Mouse (Mus musculus) lung, postnatal 0 days (tissue): ENCODE results near the gene Lrrc23.

Experiments used
- CTCF ChIP-seq: IDR thresholded peaks from 2 replicates; pipeline ENCODE4 v1.5.1; 2016; ENCODE audit warnings: antibody characterized with exemption, mild to moderate bottlenecking
- EP300 ChIP-seq: IDR thresholded peaks from 2 replicates; pipeline ENCODE4 v1.6.1; 2016; ENCODE audit warnings: antibody characterized with exemption, mild to moderate bottlenecking, control low read depth

DNA sequence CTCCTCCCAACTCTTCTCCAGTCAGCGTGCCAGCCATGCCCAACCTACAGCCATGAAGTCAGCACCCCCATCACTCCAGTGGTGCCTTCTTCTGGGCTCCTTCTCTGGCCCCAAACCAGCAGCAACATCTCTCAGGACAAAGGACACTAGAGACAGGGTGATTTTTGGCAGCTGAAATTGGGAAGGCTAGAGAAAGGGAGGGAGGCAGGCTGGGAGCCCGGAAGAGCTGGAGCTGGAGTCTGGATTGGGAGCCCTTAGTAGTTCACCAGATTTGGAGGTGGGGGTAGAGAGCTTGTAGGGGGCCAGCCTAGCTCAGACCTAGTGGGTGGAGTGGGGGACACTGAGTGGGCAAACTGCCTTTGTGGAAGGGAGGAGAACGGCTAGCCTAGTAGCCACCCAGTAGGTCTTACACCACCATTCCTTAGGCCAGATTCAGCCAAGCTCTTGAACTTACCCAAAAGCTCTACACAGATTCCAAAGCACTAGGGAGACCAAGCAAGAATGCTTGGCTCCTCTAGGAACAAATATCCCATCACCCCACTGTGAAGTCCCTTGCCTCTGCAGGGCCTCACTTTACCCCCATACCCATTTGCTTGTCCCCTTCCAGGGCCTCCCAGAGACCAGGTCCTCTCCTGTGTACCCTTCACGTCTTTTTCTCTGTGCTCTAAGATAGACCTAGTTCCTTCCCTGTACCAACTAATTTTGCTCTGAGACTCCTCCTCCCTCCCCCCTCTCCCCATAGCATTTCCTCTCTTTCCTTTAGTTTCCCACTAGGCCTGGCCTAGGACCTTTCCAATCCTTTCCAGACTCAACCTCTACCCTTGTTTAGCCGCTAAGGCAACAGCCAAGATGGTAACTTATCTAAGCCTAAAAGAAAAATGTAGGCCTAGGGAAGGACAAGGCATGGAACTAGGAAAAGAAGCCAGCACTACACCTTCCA, 21.3 kb downstream of the Lrrc23 start:
- TF ChIP-seq CTCF (no peak), EP300 (no peak)
